ENCODE assay signal across 9 mouse cellular contexts in the genomic region with DNA sequence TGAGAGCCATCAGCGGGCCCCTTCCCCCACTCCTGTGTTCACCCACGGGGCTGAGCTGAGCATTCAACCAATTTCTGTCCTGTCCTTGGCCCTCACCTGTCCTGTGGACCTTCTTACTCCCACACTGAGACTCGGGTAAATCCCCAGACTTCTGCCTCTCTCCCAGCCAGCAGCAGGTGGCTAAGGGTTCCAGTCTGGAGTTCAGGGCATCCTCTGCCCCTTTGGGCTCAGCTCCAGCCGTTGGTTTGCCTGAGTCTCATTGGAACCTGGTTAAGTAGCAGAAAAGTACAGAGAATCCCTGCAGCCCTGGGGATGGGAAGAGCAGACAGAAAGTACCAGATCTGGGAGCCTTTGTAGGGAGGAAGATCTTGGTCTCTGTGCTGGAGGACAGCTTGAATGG. TPM values are rescaled to one million over a fixed set of nuclear protein-coding genes. Genes with fewer than 3 reads are reported as not detected.
DNase-seq lines count a peak whose midpoint lies in the region; ATAC-seq and TF ChIP-seq lines count a peak whose summit lies in the region.
"Had no signal": no experiment of that assay in that cellular context is flagged by ENCODE, and none has a peak within 500 bp of the region (broad histone marks: within the 10 kb centered on the region; RNA-seq: fewer than 3 reads in every experiment).

No protein-coding gene starts in this region.

- WGBS in heart, embryonic 12.5 days: 47% methylated on average over 4 of the region's 4 CpGs
- 39% methylated on average over 4 of the region's 4 CpGs for WGBS in forebrain, postnatal 0 days
- WGBS in liver, embryonic 13.5 days (ENCODE audit: insufficient replicate concordance): 39% methylated on average over 4 of the region's 4 CpGs

- H3K27me3 ChIP-seq in heart, embryonic 12.5 days (replicated peaks): peaks cover 21% of the 10 kb centered on the region
- no peaks in the 10 kb centered on the region; the same call in 1 of the 2 replicates for H3K27me3 ChIP-seq in forebrain, postnatal 0 days (ENCODE audit: insufficient read depth, low read length)
- H3K27me3 ChIP-seq in liver, embryonic 13.5 days: peaks cover 65% of the 10 kb centered on the region

- peaks cover 72% of the 10 kb centered on the region for H3K4me1 ChIP-seq in heart, embryonic 12.5 days (replicated peaks)
- H3K4me1 ChIP-seq in forebrain, postnatal 0 days (ENCODE audit: insufficient read depth): peaks cover 9% of the 10 kb centered on the region; the same call in 1 of the 2 replicates
- H3K4me1 ChIP-seq in liver, embryonic 13.5 days (replicated peaks): peaks cover 51% of the 10 kb centered on the region

- no peaks in the 10 kb centered on the region for H3K9me3 ChIP-seq in heart, embryonic 12.5 days (replicated peaks)
- H3K9me3 ChIP-seq in forebrain, postnatal 0 days (ENCODE audit: low read length): no peaks in the 10 kb centered on the region
- H3K9me3 ChIP-seq in liver, embryonic 13.5 days (replicated peaks): no peaks in the 10 kb centered on the region

- no peak for ATAC-seq in heart, embryonic 12.5 days (ENCODE audit: insufficient number of reproducible peaks, low FRiP score)
- ATAC-seq in forebrain, postnatal 0 days: no peak
- ATAC-seq in liver, embryonic 13.5 days (ENCODE audit: low read depth): no peak
- ATAC-seq: inflammation-experienced regulatory T-cells, adult 6 months had no signal

- TF ChIP-seq CTCF in brain, embryonic 14.5 days (IDR thresholded peaks at IDR 0.05; ENCODE audit: borderline replicate concordance, extremely low read depth, insufficient read depth, insufficient read length): no peak
- TF ChIP-seq CTCF in forebrain, postnatal 0 days (IDR thresholded peaks at IDR 0.05; ENCODE audit: low read depth): no peak

- H3K9ac ChIP-seq in heart, embryonic 12.5 days: no peak overlapping the region
- H3K9ac ChIP-seq in forebrain, postnatal 0 days: 0 out of 2 replicates have a peak overlapping the region, but pooled peaks have one; percentile 18
- no peak overlapping the region for H3K9ac ChIP-seq in liver, embryonic 13.5 days

- peak overlapping the region; percentile 73 for H3K4me3 ChIP-seq in heart, embryonic 12.5 days
- peak overlapping the region; percentile 19 for H3K4me3 ChIP-seq in forebrain, postnatal 0 days (ENCODE audit: low read depth, low read length)
- H3K4me3 ChIP-seq in liver, embryonic 13.5 days (replicated peaks): no peak overlapping the region

- no peak overlapping the region for H3K27ac ChIP-seq in heart, embryonic 12.5 days (ENCODE audit: poor library complexity, severe bottlenecking)
- H3K27ac ChIP-seq in forebrain, postnatal 0 days (ENCODE audit: low read depth, low read length): no peak overlapping the region
- H3K27ac ChIP-seq in liver, embryonic 13.5 days: no peak overlapping the region

- peak overlapping the region; percentile 99 for H3K4me2 ChIP-seq in heart, embryonic 12.5 days
- peak overlapping the region; percentile 82 for H3K4me2 ChIP-seq in forebrain, postnatal 0 days (ENCODE audit: low read depth)
- H3K4me2 ChIP-seq in liver, embryonic 13.5 days: peak overlapping the region; percentile 23

- no peaks in the 10 kb centered on the region for H3K36me3 ChIP-seq in heart, embryonic 12.5 days
- no peaks in the 10 kb centered on the region for H3K36me3 ChIP-seq in forebrain, postnatal 0 days (ENCODE audit: insufficient read depth)
- H3K36me3 ChIP-seq in liver, embryonic 13.5 days: no peaks in the 10 kb centered on the region

- DNase-seq in heart, postnatal 10 days: no peak
- DNase-seq in brain, embryonic 14.5 days (ENCODE audit: low read depth): peak; percentile 7
- no peak for DNase-seq in forebrain, postnatal 0 days
- no peak for DNase-seq in liver, embryonic 13.5 days
- DNase-seq in T-cell, adult 2 months (ENCODE audit: low spot score): no peak
- no peak for DNase-seq in MN1 (ENCODE audit: low spot score)
- DNase-seq in urinary bladder, adult 2 months (ENCODE audit: low spot score): no peak

- no peak for TF ChIP-seq POLR2A in brain, embryonic 14.5 days (IDR thresholded peaks at IDR 0.05; ENCODE audit: borderline replicate concordance, extremely low read depth, insufficient read depth, insufficient read length, poor library complexity, severe bottlenecking)

- intact Hi-C loops in heart, postnatal 10 days (cut with DNase I): no loop called here

RNA-seq across cellular contexts. Expression of a gene that starts 4.1 kb away (rescaled TPM):
- polyA plus RNA-seq in heart, embryonic 12.5 days (2016; fragmentation: Nextera tagmentation; extraction: Ambion mirVana): 14.0 and 15.3 TPM in 2 replicates
- 10 to 100 TPM; 32.6 to 34.6 TPM for total RNA-seq in heart, postnatal 10 days (2021)
- 70.3 and 70.4 TPM in 2 replicates for polyA plus RNA-seq in brain, embryonic 14.5 days (2012; rRNA removed)
- 24.2 and 48.2 TPM in 2 replicates for total RNA-seq in forebrain, postnatal 0 days (2014; rRNA removed)
- polyA plus RNA-seq in forebrain, postnatal 0 days (2015; fragmentation: Nextera tagmentation; extraction: Ambion mirVana): 10.5 and 15.9 TPM in 2 replicates
- polyA plus RNA-seq in liver, embryonic 13.5 days (2015; fragmentation: Nextera tagmentation; extraction: Ambion mirVana): 8.3 and 9.6 TPM in 2 replicates
- polyA plus RNA-seq in urinary bladder, adult 2 months (2012; rRNA removed): 27.5 and 30.2 TPM in 2 replicates

RNA-seq across cellular contexts. Expression of a gene that starts 55.1 kb away (rescaled TPM):
- polyA plus RNA-seq in heart, embryonic 12.5 days (2016; fragmentation: Nextera tagmentation; extraction: Ambion mirVana): not detected in 2 replicates
- total RNA-seq in heart, postnatal 10 days (2021): not detected
- polyA plus RNA-seq in brain, embryonic 14.5 days (2012; rRNA removed): 1.3 and 1.7 TPM in 2 replicates
- 1.2 and 2.1 TPM in 2 replicates for total RNA-seq in forebrain, postnatal 0 days (2014; rRNA removed)
- 1.1 and 1.6 TPM in 2 replicates for polyA plus RNA-seq in forebrain, postnatal 0 days (2015; fragmentation: Nextera tagmentation; extraction: Ambion mirVana)
- not detected in 2 replicates for polyA plus RNA-seq in liver, embryonic 13.5 days (2015; fragmentation: Nextera tagmentation; extraction: Ambion mirVana)
- not detected in 2 replicates for polyA plus RNA-seq in urinary bladder, adult 2 months (2012; rRNA removed)
- polyA plus RNA-seq: inflammation-experienced regulatory T-cells, adult 6 months had no signal

Comparison
In these comparisons a context has a peak if more than half of its experiments do, and no peak if none do; other contexts are left out.
1. H3K4me2 ChIP-seq: peak in every context shown above with its lines; median percentile 99 in heart, embryonic 12.5 days; 82 in forebrain, postnatal 0 days; 23 in liver, embryonic 13.5 days.